Mouse (Mus musculus) neural tube, embryonic 15.5 days (tissue): ENCODE data around the gene Mllt10. TPM values are rescaled to one million over a fixed set of nuclear protein-coding genes. Genes with fewer than 3 reads are reported as not detected.

Source experiments
- ATAC-seq: fragments of 200-750 bp; cut with Nextera tagmentation; 2 replicates; pipeline ENCODE4 v1.8.0; 2017; ENCODE audit warnings: mild to moderate bottlenecking, moderate TSS enrichment, moderate library complexity; ENCODE audit not compliant: low FRiP score
- H3K27ac ChIP-seq: fragments of 300-500 bp; sonication (generic); replicated peaks from 2 replicates; pipeline ENCODE4 v1.5.1; 2015; ENCODE audit warnings: mild to moderate bottlenecking, inconsistent platforms
- H3K27me3 ChIP-seq: fragments of 300-500 bp; sonication (generic); replicated peaks from 2 replicates; pipeline ENCODE4 v1.6.1; 2015; ENCODE audit warnings: inconsistent platforms
- H3K36me3 ChIP-seq: fragments of 300-500 bp; sonication (generic); 2 replicates; pipeline ENCODE4 v1.6.1; 2015; ENCODE audit warnings: inconsistent platforms
- H3K4me1 ChIP-seq: fragments of 300-500 bp; sonication (generic); 2 replicates; pipeline ENCODE4 v1.6.1; 2015; ENCODE audit warnings: inconsistent platforms
- H3K4me2 ChIP-seq: fragments of 300-500 bp; sonication (generic); 2 replicates; pipeline ENCODE4 v1.6.1; 2015; ENCODE audit warnings: inconsistent platforms, mild to moderate bottlenecking, moderate library complexity
- H3K4me3 ChIP-seq: fragments of 300-500 bp; sonication (generic); replicated peaks from 2 replicates; pipeline ENCODE4 v1.5.1; 2015; ENCODE audit warnings: mild to moderate bottlenecking, inconsistent platforms
- H3K9ac ChIP-seq: fragments of 300-500 bp; sonication (generic); replicated peaks from 2 replicates; pipeline ENCODE4 v1.6.1; 2015; ENCODE audit warnings: mild to moderate bottlenecking, inconsistent platforms
- H3K9me3 ChIP-seq: fragments of 300-500 bp; sonication (generic); replicated peaks from 2 replicates; pipeline ENCODE4 v1.6.1; 2016; ENCODE audit warnings: inconsistent platforms
- WGBS: fragments of 180-500 bp; shearing (Covaris S2); methylation state at CpG from one replicate; pipeline ENCODE4 v1.1.7; 2015; ENCODE audit warnings: mixed read lengths; 5-methylcytosine and 5-hydroxymethylcytosine counted together
- polyA plus RNA-seq: library from polyadenylated mRNA; unstranded; fragments of >200 nt; fragmentation: Nextera tagmentation; extraction: Ambion mirVana; gene quantifications from 2 replicates; pipeline ENCODE4 v1.2.1, GENCODE M21; 2015

Gene Mllt10
- polyA plus RNA-seq, 1 experiment from 2014 or later = 46.2 TPM

DNA sequence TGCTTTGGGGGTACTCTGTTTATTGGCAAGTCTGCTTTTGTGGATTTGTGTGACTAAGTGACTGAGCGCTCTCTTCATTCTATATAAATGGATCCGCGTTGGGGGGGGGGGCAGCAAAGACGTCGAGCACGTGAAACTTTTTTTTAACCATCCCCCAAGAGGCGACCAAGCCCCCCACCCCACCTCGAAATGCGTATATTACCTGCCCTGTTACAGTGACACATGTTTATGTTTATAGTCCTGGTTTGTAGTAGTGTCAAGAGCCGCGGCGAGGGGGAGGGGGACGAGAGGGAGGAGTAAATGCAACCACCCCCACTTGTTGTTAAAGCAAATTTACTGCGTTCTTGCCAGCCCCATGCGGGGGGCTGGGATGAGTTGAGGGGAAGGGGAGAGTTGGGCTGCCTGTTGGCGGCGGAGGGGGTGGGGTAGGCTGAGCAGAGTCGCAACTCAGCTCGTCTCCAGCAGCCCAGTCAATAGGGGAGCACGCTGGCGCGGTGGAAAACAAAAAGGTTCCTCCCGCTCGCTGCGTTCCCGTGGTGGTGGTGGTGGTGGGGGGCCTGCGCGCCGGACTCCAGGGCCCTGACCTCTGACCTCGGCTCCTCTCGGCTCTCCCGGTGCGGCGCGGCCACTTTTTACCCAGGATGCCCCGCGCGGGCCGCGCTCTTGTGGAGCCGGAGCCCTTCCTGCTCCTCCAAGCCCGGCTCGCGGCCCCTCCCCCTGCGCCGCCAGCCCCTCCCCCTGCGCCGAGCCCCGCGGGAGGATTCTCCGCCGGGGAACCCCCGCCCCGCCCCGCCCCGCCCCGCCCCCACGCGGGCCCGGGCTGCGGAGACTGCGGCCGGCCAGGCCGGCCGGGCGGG, 1.1 kb downstream of the Mllt10 start:
- Histone ChIP-seq H3K27me3 (no peaks in the 10 kb centered on the region), H3K36me3 (no peaks in the 10 kb centered on the region), H3K4me1 (peaks cover 31% of the 10 kb centered on the region), H3K9me3 (no peaks in the 10 kb centered on the region), H3K4me2 (peak overlapping the region; percentile 75), H3K9ac (peak overlapping the region; percentile 75), H3K27ac (peak overlapping the region; percentile 98), H3K4me3 (peak overlapping the region; percentile 68)
- WGBS = under 1% methylated on average over 62 of the region's 66 CpGs
- ATAC-seq = peak; percentile 92

DNA sequence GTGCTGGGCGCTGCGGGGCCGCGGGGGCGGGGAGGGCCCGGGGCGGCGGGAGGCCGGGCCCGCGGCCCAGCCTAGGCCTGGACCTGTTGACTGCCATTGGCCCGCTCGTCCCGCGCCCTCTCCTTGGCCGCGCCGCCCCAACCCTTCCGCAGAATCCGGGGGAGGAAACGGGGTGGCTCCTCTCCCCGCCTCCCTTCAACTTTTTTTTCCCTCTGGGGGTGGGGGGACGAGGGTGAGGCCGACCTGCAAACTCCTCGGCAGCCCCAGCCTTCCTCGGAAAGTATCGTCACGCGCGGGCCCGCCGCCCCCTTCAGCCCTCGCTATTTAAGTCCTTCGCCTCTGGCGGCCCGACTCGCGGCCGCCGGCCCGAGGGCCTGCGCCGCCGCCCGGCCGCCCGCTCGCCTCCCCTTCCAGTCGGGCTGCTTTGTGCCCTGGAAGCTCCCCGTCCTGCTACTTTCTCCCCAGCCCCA, 1.8 kb downstream of the Mllt10 start:
- H3K4me2 ChIP-seq = peak overlapping the region; percentile 75
- peak overlapping the region; percentile 68 for H3K4me3 ChIP-seq
- WGBS = under 1% methylated on average over 38 of the region's 50 CpGs
- peaks cover 26% of the 10 kb centered on the region for H3K4me1 ChIP-seq
- H3K36me3 ChIP-seq = no peaks in the 10 kb centered on the region
- H3K9ac ChIP-seq = peak overlapping the region; percentile 75
- ATAC-seq = peak; percentile 93
- no peaks in the 10 kb centered on the region for H3K9me3 ChIP-seq
- H3K27ac ChIP-seq = peak overlapping the region; percentile 98
- H3K27me3 ChIP-seq = no peaks in the 10 kb centered on the region

DNA sequence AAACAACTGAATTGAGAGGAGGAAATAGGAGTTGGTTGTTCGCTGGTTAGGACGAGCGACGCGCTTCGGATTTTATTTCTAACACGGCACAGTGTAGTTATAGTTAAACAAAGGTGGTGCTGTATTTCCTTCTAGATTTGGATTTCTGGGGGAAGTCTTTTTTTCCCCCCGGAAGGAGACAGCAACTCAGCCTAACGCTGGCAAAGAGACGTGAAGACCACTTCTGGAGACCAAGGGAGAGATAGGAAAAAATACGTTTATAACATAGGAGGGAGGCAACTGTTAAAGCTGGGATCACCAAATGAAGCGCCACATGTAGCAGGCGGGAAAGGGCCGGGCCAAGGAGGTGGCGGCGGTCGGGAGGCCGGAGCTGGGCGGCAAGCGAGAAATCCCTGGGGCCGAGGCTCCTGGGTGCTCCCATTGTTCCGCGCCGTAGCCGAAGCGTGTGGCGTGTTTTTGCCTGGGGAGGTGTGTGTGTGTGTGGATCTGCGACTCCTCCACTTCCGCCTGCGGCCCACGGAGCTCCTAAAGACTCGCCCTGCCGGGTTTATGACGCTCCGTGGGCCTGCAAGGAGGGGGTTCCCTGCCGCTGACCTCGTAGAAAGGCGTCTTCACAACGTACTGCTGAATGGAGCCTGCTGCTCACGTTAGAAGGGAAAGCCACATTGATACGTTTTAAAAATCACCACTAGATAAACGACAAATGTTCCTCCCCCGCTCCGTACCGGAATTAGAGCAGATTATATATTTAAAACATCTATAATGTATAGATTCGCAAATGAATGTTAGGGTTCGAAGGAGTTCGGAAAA, 2.5 kb downstream of the Mllt10 start:
- Histone ChIP-seq H3K9ac (peak overlapping the region; percentile 75), H3K4me1 (peaks cover 26% of the 10 kb centered on the region), H3K27me3 (no peaks in the 10 kb centered on the region), H3K4me2 (peak overlapping the region; percentile 75), H3K27ac (peak overlapping the region; percentile 98), H3K36me3 (no peaks in the 10 kb centered on the region), H3K9me3 (no peaks in the 10 kb centered on the region), H3K4me3 (peak overlapping the region; percentile 68)
- under 1% methylated on average over 48 of the region's 48 CpGs for WGBS
- peak; percentile 19 for ATAC-seq

DNA sequence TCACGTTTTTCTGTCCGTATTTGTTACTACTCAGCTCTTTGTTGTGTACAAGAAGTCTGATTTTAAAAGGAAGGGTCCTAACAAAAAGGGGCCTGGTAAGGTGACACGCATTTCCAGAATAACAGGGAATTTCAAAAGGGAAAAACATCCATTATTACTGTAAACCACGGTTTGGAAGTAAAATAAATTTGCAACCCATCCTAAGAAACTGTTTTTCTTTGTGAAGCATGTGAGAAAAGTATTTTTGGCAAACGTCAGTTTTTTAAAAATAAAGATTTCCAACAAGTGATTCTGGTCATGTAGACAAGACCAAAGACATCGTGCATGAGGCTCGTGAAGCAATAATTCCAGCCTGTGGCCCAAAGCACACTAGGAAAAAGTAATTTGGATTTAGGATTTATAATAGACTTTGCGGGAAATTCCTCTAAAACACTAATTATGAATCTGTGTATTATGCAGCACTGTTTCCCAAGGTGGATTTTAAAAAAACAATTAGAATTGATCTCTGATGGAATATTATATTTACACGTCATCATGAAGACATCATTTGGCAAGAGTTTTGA, 3.2 kb downstream of the Mllt10 start:
- Histone ChIP-seq H3K9ac (peak overlapping the region; percentile 75), H3K36me3 (no peaks in the 10 kb centered on the region), H3K4me1 (peaks cover 26% of the 10 kb centered on the region), H3K9me3 (no peaks in the 10 kb centered on the region), H3K4me2 (peak overlapping the region; percentile 75), H3K4me3 (peak overlapping the region; percentile 68), H3K27me3 (no peaks in the 10 kb centered on the region), H3K27ac (peak overlapping the region; percentile 98)
- no peak for ATAC-seq
- 15% methylated on average over 9 of the region's 9 CpGs for WGBS

DNA sequence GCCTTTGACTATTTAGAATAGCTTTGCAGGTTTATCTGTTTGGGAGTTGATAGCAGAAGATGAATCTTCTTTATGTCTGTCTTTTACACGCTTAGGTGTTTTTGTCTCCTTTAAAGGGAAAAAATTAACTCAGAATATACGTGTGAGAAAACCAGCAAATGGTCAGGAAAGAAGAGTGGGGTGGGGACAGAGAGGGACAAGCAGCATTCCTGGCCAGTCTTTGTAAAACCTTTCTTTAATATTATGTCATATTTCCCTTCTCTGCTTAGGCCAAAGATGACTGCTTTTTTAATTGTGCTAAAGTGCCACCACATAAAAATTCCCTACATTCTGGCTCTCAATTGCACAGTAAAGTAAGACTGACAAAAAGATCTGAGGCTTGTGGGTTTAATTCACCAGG, 4.0 kb downstream of the Mllt10 start:
- Histone ChIP-seq H3K36me3 (no peaks in the 10 kb centered on the region), H3K9ac (no peak overlapping the region), H3K9me3 (no peaks in the 10 kb centered on the region), H3K4me2 (peak overlapping the region; percentile 75; the same call in 1 of the 2 replicates), H3K27me3 (no peaks in the 10 kb centered on the region), H3K4me1 (peaks cover 21% of the 10 kb centered on the region), H3K27ac (0 out of 2 replicates have a peak overlapping the region, but pooled peaks have one; percentile 13), H3K4me3 (no peak overlapping the region)
- 28% methylated on average over 2 of the region's 2 CpGs for WGBS
- ATAC-seq = no peak

DNA sequence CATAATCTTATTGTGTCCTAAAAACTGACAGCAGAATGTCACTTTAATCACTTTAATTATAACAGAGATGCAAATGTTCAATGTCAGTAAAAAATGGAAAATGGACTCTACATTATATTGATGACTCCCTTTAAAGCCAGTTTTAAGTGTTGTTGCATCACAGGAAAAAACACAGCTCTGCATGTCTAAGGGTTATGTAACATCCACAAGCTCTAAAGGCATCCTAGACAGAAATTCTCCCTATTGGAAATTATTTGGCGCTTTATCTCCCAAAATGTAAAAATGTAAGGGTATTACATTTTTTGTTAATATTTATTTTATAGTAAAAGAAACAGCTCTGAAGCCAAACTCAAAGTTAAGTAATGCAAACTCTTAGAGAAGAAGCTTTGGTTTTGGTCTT, 4.9 kb downstream of the Mllt10 start:
- Histone ChIP-seq H3K9ac (no peak overlapping the region), H3K27me3 (no peaks in the 10 kb centered on the region), H3K36me3 (no peaks in the 10 kb centered on the region), H3K27ac (no peak overlapping the region), H3K9me3 (no peaks in the 10 kb centered on the region), H3K4me2 (no peak overlapping the region), H3K4me3 (no peak overlapping the region), H3K4me1 (peaks cover 21% of the 10 kb centered on the region)
- ATAC-seq = no peak
- 85% methylated on average over 1 of the region's 1 CpGs for WGBS

DNA sequence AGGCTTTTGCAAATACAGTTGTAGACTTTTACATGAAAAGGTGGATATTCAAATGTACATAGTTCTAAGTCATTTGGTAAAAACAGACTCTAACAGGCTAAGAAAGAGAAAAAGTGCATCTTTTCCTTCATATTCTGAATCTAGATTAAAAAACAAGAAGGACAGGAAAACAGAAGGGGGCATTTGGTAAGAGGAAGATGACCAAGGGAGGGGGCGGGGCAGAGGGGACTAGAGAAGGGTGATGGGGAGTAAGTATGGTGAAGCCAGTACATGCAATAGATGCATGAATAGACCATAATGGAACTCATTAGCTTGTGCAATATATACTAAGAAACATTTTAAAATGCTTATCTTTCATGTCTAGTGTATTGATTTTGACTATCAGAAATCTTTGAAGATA, 5.4 kb downstream of the Mllt10 start:
- peaks cover 16% of the 10 kb centered on the region for H3K4me1 ChIP-seq
- no peak overlapping the region for H3K4me2 ChIP-seq
- no peaks in the 10 kb centered on the region for H3K27me3 ChIP-seq
- 76% methylated on average over 1 of the region's 1 CpGs for WGBS
- no peak overlapping the region for H3K9ac ChIP-seq
- H3K36me3 ChIP-seq = no peaks in the 10 kb centered on the region
- H3K27ac ChIP-seq = no peak overlapping the region
- no peak overlapping the region for H3K4me3 ChIP-seq
- ATAC-seq = no peak
- H3K9me3 ChIP-seq = no peaks in the 10 kb centered on the region

DNA sequence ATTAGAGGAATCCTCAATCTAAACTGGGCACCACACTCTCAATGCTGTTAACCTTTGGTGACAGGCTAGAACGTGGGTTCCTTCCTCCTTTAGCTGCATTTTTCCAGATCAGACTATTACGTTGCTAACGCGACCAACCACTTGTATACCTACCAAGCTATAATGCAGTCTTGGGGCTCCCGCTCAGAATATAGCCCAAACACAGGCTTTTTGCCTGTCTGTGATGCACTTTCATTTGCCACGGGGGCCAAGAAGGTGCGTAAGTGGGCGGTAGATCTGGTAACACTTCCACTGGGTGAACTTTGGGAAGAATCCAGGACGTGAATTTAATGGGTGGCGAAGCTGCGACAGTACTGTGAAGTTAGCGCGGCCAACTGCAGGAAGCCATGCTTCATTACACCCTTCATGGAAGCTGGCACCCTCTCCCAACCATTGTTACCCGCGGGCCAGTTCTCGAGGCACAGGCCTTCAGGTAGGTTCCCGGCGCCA, 8.8 kb downstream of the Mllt10 start:
- peaks cover 6% of the 10 kb centered on the region; the same call in 1 of the 2 replicates for H3K36me3 ChIP-seq
- 1% methylated on average over 18 of the region's 18 CpGs for WGBS

DNA sequence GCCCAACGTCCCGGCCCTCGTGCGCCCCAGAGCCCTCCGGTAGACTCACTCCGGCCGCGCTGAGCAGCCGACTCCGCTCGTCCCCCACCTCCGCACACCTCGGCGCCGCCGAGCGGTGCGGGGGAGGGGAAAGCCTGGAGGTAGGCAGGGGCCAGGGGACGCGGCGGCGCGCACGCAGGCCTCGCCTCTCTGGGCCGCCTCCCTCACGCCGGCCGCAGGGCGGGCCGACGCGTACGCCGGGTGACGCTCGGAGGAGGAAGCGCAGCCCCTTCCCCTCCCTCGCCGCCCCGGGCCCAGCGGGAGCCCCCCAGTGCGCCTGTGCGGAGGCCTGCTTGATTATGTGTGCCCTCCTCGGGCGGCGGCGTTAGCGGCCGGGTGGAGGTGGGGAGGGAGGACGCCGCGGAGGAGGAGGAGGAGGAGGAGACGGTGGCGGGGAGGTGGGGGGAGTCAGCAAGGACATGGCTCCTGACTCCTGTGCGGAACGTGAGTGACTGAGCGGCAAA, 9.4 kb downstream of the Mllt10 start:
- peaks cover 6% of the 10 kb centered on the region; the same call in 1 of the 2 replicates for H3K36me3 ChIP-seq
- ATAC-seq = peak; percentile 96

More for the DNA sequence above, 8.8 kb downstream of the Mllt10 start:
- H3K27me3 ChIP-seq = no peaks in the 10 kb centered on the region
- no peaks in the 10 kb centered on the region for H3K9me3 ChIP-seq
- H3K4me2 ChIP-seq = peak overlapping the region; percentile 68
- peak overlapping the region; percentile 66 for H3K4me3 ChIP-seq
- H3K9ac ChIP-seq = peak overlapping the region; percentile 78
- peaks cover 16% of the 10 kb centered on the region for H3K4me1 ChIP-seq
- peak overlapping the region; percentile 98 for H3K27ac ChIP-seq
- ATAC-seq = peak; percentile 66

DNA sequence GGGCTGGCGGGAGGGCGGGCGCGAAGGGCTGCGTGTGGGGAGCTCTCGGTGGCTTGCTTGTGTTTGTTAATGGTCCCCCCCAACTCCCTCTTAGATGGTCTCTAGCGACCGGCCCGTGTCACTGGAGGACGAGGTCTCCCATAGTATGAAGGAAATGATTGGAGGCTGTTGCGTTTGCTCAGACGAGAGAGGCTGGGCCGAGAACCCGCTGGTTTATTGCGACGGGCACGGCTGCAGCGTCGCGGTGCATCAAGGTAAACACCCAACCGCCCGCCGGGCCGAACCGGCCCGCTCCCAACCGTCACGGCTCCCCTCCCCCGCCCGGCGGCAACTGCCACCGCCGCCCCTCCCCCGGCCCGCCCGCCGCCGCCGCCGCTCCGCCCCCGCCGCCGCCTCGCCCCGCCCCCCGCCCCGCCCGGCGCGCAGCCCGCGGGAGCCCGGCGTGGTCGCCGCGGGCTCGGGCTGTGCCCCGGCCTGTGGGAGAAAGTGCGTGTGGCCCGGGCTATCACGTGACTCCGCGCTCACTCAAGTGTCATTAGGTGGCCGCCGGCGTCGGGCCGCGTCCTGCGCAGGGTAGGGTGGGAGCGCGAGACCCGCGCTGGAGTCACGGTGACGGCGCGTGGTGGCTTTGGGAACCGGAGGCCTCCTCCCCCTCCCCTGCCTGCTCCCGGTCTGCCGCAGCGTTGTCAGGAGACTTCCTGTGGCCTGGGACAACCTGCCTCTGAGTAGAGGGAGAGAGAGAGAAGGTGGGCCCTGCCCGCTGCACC, 10.1 kb downstream of the Mllt10 start:
- Histone ChIP-seq H3K36me3 (peaks cover 6% of the 10 kb centered on the region; the same call in 1 of the 2 replicates), H3K9ac (peak overlapping the region; percentile 78), H3K4me3 (peak overlapping the region; percentile 66), H3K27ac (peak overlapping the region; percentile 98), H3K27me3 (no peaks in the 10 kb centered on the region), H3K4me1 (peaks cover 13% of the 10 kb centered on the region), H3K4me2 (peak overlapping the region; percentile 68), H3K9me3 (no peaks in the 10 kb centered on the region)
- peak; percentile 57 for ATAC-seq
- under 1% methylated on average over 56 of the region's 85 CpGs for WGBS

More for the DNA sequence above, 9.4 kb downstream of the Mllt10 start:
- no peaks in the 10 kb centered on the region for H3K27me3 ChIP-seq
- WGBS = under 1% methylated on average over 51 of the region's 58 CpGs
- H3K9ac ChIP-seq = peak overlapping the region; percentile 78
- H3K27ac ChIP-seq = peak overlapping the region; percentile 98
- H3K4me2 ChIP-seq = peak overlapping the region; percentile 68
- H3K4me3 ChIP-seq = peak overlapping the region; percentile 66
- no peaks in the 10 kb centered on the region for H3K9me3 ChIP-seq
- H3K4me1 ChIP-seq = peaks cover 13% of the 10 kb centered on the region
